Mouse (Mus musculus) T-cell, adult 2 months (primary cell): ENCODE results near the gene Slc6a2.

Source experiments
- DNase-seq: peaks from one replicate; pipeline ENCODE4 v3.0.0; 2022; ENCODE audit warnings: low spot score

Gene Slc6a2

GRCm38 (mm10) chr8:93030664-93031063 is 70.8 kb downstream of the Slc6a2 start:
- no peak for DNase-seq

- DNase-seq, result no peak
Observed at GRCm38 (mm10) chr8:93038831-93039230, 79.0 kb downstream of the Slc6a2 start.

GRCm38 (mm10) chr8:93040256-93040655 is 80.4 kb downstream of the Slc6a2 start:
- no peak for DNase-seq

- no peak for DNase-seq
Observed at GRCm38 (mm10) chr8:93040776-93041567, 81.1 kb downstream of the Slc6a2 start.

GRCm38 (mm10) chr8:93043083-93043482 is 83.2 kb downstream of the Slc6a2 start:
- DNase-seq, result no peak

- no peak for DNase-seq
Observed at GRCm38 (mm10) chr8:93048092-93048491, 88.2 kb downstream of the Slc6a2 start, which contains the start of gene Ces1a. Gene Ces1a (minus strand): TSS chr8:93048192.

GRCm38 (mm10) chr8:93048510-93049416 is 88.9 kb downstream of the Slc6a2 start:
- DNase-seq, result no peak
